Mouse (Mus musculus) heart, embryonic 14.5 days (tissue): Measurements from ENCODE around the gene Slc4a2. TPM values are rescaled to one million over a fixed set of nuclear protein-coding genes. Genes with fewer than 3 reads are reported as not detected.
"Not testable (repeated sequence)": the region's sequence is repeated elsewhere in the genome, so short reads cannot be mapped to it uniquely, and the experiment has no call there.

Experiments
- ATAC-seq: fragments of 200-750 bp; cut with Nextera tagmentation; 2 replicates; pipeline ENCODE4 v1.8.0; 2017; ENCODE audit warnings: low read depth, moderate TSS enrichment; ENCODE audit not compliant: insufficient number of reproducible peaks, insufficient read depth, low FRiP score
- H3K27ac ChIP-seq, 2 experiments: fragments of 200-500 bp in 1 of 2; fragments of 300-500 bp in 1 of 2; sonication (generic) in 1 of 2; replicated peaks in 1 of 2; 2 replicates each; pipeline ENCODE4 v1.5.1; 2012 to 2014; ENCODE audit warnings: low read depth in 2 of 2, low read length in 2 of 2, control low read depth in 1 of 2, mild to moderate bottlenecking in 1 of 2, mixed read lengths in 1 of 2; ENCODE audit not compliant: control insufficient read depth in 1 of 2, insufficient read depth in 1 of 2
- H3K27me3 ChIP-seq: fragments of 300-500 bp; sonication (generic); 2 replicates; pipeline ENCODE4 v1.6.1; 2014; ENCODE audit warnings: mild to moderate bottlenecking, low read length, control low read depth; ENCODE audit not compliant: control insufficient read depth, insufficient read depth
- H3K36me3 ChIP-seq: fragments of 300-500 bp; sonication (generic); 2 replicates; pipeline ENCODE4 v1.6.1; 2014; ENCODE audit warnings: mild to moderate bottlenecking, control low read depth, low read length, mixed read lengths; ENCODE audit not compliant: control insufficient read depth, insufficient read depth
- H3K4me1 ChIP-seq, 2 experiments: fragments of 200-500 bp in 1 of 2; fragments of 300-500 bp in 1 of 2; sonication (generic) in 1 of 2; 2 replicates each; pipeline ENCODE4 v1.6.1; 2012 to 2014; ENCODE audit warnings: low read length in 2 of 2, control low read depth in 1 of 2, mixed read lengths in 1 of 2; ENCODE audit not compliant: control insufficient read depth in 2 of 2, insufficient read depth in 2 of 2
- H3K4me2 ChIP-seq: fragments of 300-500 bp; sonication (generic); 2 replicates; pipeline ENCODE4 v1.6.1; 2014; ENCODE audit warnings: mild to moderate bottlenecking, low read length
- H3K4me3 ChIP-seq, 2 experiments: fragments of 200-500 bp in 1 of 2; fragments of 300-500 bp in 1 of 2; sonication (generic) in 1 of 2; 2 replicates each; pipeline ENCODE4 v1.5.1; 2012 to 2014; ENCODE audit warnings: low read length in 2 of 2, mild to moderate bottlenecking in 2 of 2, control low read depth in 1 of 2, low read depth in 1 of 2, moderate library complexity in 1 of 2; ENCODE audit not compliant: control insufficient read depth in 1 of 2, insufficient read depth in 1 of 2
- H3K9ac ChIP-seq: fragments of 300-500 bp; sonication (generic); 2 replicates; pipeline ENCODE4 v1.6.1; 2014; ENCODE audit warnings: mild to moderate bottlenecking, low read length
- H3K9me3 ChIP-seq: fragments of 300-500 bp; sonication (generic); 2 replicates; pipeline ENCODE4 v1.6.1; 2016; ENCODE audit warnings: low read length, control low read depth; ENCODE audit not compliant: control insufficient read depth
- WGBS: fragments of 180-500 bp; shearing (Covaris S2); extraction: QIAGEN DNeasy Blood & Tissue Kit; methylation state at CpG from one replicate; pipeline ENCODE4 v1.1.7; 2014; 5-methylcytosine and 5-hydroxymethylcytosine counted together
- polyA plus RNA-seq: library from polyadenylated mRNA; unstranded; fragments of >200 nt; fragmentation: Nextera tagmentation; extraction: Ambion mirVana; gene quantifications from 2 replicates; pipeline ENCODE4 v1.2.1, GENCODE M21; 2014

Gene Slc4a2
- polyA plus RNA-seq, 1 experiment from 2014 or later, result 18.7 TPM

GRCm38 (mm10) chr5:24396254-24396653, 27.4 kb upstream of the Slc4a2 start:
- H3K4me3 ChIP-seq, H3K9me3 ChIP-seq, H3K27ac ChIP-seq, H3K9ac ChIP-seq, ATAC-seq, H3K27me3 ChIP-seq, H3K4me2 ChIP-seq: not testable (repeated sequence)
- 86% methylated on average over 6 of the region's 6 CpGs for WGBS
- Histone ChIP-seq H3K36me3 (peaks cover 19% of the 10 kb centered on the region), H3K4me1 (peaks cover 6 to 13% of the 10 kb centered on the region in 2 experiments)

GRCm38 (mm10) chr5:24399686-24400085, 24.0 kb upstream of the Slc4a2 start:
- Histone ChIP-seq H3K9me3 (no peaks in the 10 kb centered on the region), H3K4me3 (no peak overlapping the region), H3K27ac (no peak overlapping the region), H3K36me3 (peaks cover 52% of the 10 kb centered on the region), H3K9ac (no peak overlapping the region), H3K4me1 (peaks cover 0 to 8% of the 10 kb centered on the region in 2 experiments), H3K27me3 (no peaks in the 10 kb centered on the region), H3K4me2 (no peak overlapping the region)
- no peak for ATAC-seq
- WGBS, result 71% methylated on average over 10 of the region's 10 CpGs

DNA sequence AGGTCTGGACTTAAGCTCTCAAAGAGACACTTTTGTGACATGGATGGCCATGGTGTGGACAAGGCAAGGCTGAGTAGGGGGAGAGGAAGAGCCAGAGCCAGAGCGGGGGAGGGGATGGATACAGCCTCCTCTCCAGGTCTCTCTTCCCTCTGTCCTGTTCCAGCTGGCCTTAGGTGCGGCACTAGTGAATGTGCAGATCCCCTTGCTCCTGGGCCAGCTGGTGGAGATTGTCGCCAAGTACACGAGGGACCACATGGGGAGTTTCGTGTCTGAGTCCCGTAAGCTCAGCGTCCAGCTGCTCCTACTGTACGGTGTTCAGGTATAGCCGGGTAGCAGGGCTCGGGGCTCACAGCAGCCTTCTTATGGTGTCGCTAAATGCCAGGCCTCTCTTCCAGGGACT, 23.3 kb upstream of the Slc4a2 start:
- no peak for ATAC-seq
- WGBS, result 90% methylated on average over 11 of the region's 11 CpGs
- peaks cover 55% of the 10 kb centered on the region for H3K36me3 ChIP-seq
- H3K9ac ChIP-seq, result no peak overlapping the region
- H3K4me3 ChIP-seq, result no peak overlapping the region
- no peaks in the 10 kb centered on the region for H3K9me3 ChIP-seq
- no peak overlapping the region for H3K27ac ChIP-seq
- H3K27me3 ChIP-seq, result no peaks in the 10 kb centered on the region
- H3K4me2 ChIP-seq, result no peak overlapping the region
- H3K4me1 ChIP-seq, result peaks cover 0 to 3% of the 10 kb centered on the region in 2 experiments; a peak in 3 of 4 replicates

GRCm38 (mm10) chr5:24400911-24401605, 22.6 kb upstream of the Slc4a2 start:
- Histone ChIP-seq H3K9ac (no peak overlapping the region), H3K36me3 (peaks cover 61% of the 10 kb centered on the region), H3K4me2 (no peak overlapping the region), H3K4me3 (no peak overlapping the region), H3K27ac (no peak overlapping the region), H3K9me3 (no peaks in the 10 kb centered on the region), H3K4me1 (peaks cover 0 to 3% of the 10 kb centered on the region in 2 experiments; a peak in 3 of 4 replicates), H3K27me3 (no peaks in the 10 kb centered on the region)
- ATAC-seq, result no peak
- 92% methylated on average over 5 of the region's 5 CpGs for WGBS

DNA sequence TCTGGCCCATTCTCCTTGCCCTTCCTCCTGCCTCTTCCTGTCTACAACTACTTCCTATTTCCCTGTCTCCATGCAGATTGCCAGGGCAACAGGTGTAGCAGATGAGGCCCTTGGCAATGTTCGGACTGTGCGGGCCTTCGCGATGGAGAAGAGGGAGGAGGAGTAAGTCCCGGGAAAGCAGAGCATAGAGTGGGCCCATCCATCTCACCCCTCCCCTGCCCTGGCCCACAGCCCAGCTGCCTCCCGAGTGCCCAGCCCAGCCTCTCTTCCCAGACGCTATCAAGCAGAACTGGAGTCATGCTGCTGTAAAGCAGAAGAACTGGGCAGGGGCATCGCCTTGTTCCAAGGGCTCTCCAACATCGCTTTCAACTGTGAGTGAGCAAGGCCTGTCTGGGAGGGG, 21.7 kb upstream of the Slc4a2 start:
- ATAC-seq, result no peak
- H3K4me1 ChIP-seq, result peaks cover 0 to 3% of the 10 kb centered on the region in 2 experiments; a peak in 3 of 4 replicates

GRCm38 (mm10) chr5:24404594-24405360, 18.9 kb upstream of the Slc4a2 start:
- Histone ChIP-seq H3K4me3 (no peak overlapping the region), H3K4me1 (peaks cover 0 to 3% of the 10 kb centered on the region in 2 experiments; a peak in 2 of 4 replicates), H3K27ac (no peak overlapping the region), H3K4me2 (no peak overlapping the region), H3K36me3 (peaks cover 80% of the 10 kb centered on the region), H3K27me3 (no peaks in the 10 kb centered on the region), H3K9me3 (no peaks in the 10 kb centered on the region), H3K9ac (no peak overlapping the region)
- no peak for ATAC-seq
- 83% methylated on average over 6 of the region's 6 CpGs for WGBS

More for the DNA sequence above, 21.7 kb upstream of the Slc4a2 start:
- H3K4me3 ChIP-seq, result no peak overlapping the region
- no peak overlapping the region for H3K27ac ChIP-seq
- peaks cover 66% of the 10 kb centered on the region for H3K36me3 ChIP-seq
- WGBS, result 57% methylated on average over 9 of the region's 9 CpGs
- H3K4me2 ChIP-seq, result no peak overlapping the region
- no peaks in the 10 kb centered on the region for H3K27me3 ChIP-seq
- no peak overlapping the region for H3K9ac ChIP-seq
- H3K9me3 ChIP-seq, result no peaks in the 10 kb centered on the region

DNA sequence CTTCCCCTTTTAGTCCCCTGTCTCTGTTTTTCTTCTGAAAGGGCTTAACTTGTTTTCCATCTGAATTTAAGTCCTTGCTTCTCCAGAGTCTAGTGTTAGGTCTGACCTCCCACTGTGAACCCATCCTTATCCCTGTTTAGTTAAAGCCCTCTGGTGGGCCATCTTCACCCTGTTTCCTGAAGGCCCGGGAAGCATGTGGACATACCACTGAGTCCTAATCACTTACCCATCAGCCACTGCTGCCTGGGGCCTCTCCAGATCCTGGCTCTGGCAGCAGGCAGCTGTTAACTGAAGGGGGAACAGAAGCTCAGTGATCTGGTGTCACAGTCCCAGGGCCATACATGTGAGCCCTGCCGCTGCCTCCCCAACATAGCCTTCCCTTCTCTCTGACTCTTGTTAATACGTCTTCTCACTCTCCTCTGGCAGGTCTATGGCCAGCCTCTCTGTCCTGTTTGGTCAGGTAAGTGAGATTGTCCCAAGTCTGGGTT, 18.2 kb upstream of the Slc4a2 start:
- Histone ChIP-seq H3K36me3 (peaks cover 73% of the 10 kb centered on the region), H3K4me1 (peaks cover 0 to 3% of the 10 kb centered on the region in 2 experiments; a peak in 2 of 4 replicates), H3K4me3 (no peak overlapping the region), H3K9me3 (no peaks in the 10 kb centered on the region), H3K9ac (no peak overlapping the region), H3K4me2 (no peak overlapping the region), H3K27me3 (no peaks in the 10 kb centered on the region), H3K27ac (no peak overlapping the region)
- WGBS, result 56% methylated on average over 3 of the region's 3 CpGs
- no peak for ATAC-seq
